Mouse (Mus musculus): ENCODE measurements around the gene Socs7. TPM values are rescaled to one million over a fixed set of nuclear protein-coding genes. Genes with fewer than 3 reads are reported as not detected.

Gene Socs7
- 1 to 10 TPM; 8.6 to 9.3 TPM for total RNA-seq (2023)

GRCm38 (mm10) chr11:97361948-97362648 lies at the start of gene Socs7:
TSS of gene Socs7 (plus strand) at chr11:97362551.

GRCm38 (mm10) chr11:97315504-97316503 lies 46.5 kb upstream of the Socs7 start, which contains the start of gene Mrpl45:
TSS of gene Mrpl45 (plus strand) at chr11:97315716.

GRCm38 (mm10) chr11:97352027-97352684 lies 10.2 kb upstream of the Socs7 start, which contains the start of gene Gpr179:
TSS of gene Gpr179 (minus strand) at chr11:97352077.

GRCm38 (mm10) chr11:97415330-97415711 lies 53.0 kb downstream of the Socs7 start, which contains the start of gene Arhgap23:
TSS of gene Arhgap23 (plus strand) at chr11:97415533.

Other genes with a start within 250 kb of the Socs7 start
- gene Tbx21, start 247.2 kb upstream of the Socs7 start, total RNA-seq (2023): under 1 TPM in 1 of 2 experiments, not detected in 1; 0.13 TPM
- gene Tbkbp1, start 211.1 kb upstream of the Socs7 start, total RNA-seq (2023): 10 to 100 TPM; 34.7 to 51.1 TPM
- gene Kpnb1, start 174.7 kb upstream of the Socs7 start, total RNA-seq (2023): 100 to 1,000 TPM in 1 of 2 experiments, 10 to 100 TPM in 1; 95.5 to 111 TPM
- 100 to 1,000 TPM; 140 to 168 TPM for gene Npepps, start 81.9 kb upstream of the Socs7 start, total RNA-seq (2023)
- 10 to 100 TPM; 11.0 to 11.5 TPM for gene Mrpl45, start 46.8 kb upstream of the Socs7 start, total RNA-seq (2023)
- under 1 TPM in 1 of 2 experiments, not detected in 1; 0.04 TPM for gene Gpr179, start 10.5 kb upstream of the Socs7 start, total RNA-seq (2023)
- gene Arhgap23, start 53.0 kb downstream of the Socs7 start, total RNA-seq (2023): 10 to 100 TPM; 27.6 to 38.6 TPM
- not detected for gene 4933428G20Rik, start 137.8 kb downstream of the Socs7 start, total RNA-seq (2023)
- gene Srcin1, start 213.6 kb downstream of the Socs7 start, total RNA-seq (2023): not detected